Mouse (Mus musculus) kidney, postnatal 14 days (tissue): ENCODE measurements around the gene Aim2.

Experiments used
- DNase-seq: peaks from one replicate; pipeline ENCODE4 v3.0.0; 2022; ENCODE audit warnings: mixed read lengths

Gene Aim2

DNA sequence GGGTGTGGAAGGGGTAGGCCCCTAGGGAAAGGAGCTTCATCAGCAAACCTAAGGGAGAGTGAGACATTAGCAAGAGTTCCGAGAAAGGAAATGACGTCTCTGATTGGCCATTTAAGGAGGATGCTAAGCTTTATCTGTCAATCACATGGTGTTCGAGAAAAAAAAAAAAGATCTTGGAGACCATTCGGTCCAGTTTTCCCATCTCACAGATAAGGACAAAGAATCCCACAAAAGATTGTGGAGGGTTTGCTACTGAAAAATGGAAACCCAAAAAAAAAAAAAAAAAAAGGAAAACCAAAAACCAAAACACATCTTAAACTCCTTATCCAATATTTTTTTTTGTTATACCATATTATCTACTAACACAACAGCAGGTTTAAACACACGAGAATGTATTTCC lies 1.5 kb upstream of the Aim2 start:
- DNase-seq, result no peak

DNA sequence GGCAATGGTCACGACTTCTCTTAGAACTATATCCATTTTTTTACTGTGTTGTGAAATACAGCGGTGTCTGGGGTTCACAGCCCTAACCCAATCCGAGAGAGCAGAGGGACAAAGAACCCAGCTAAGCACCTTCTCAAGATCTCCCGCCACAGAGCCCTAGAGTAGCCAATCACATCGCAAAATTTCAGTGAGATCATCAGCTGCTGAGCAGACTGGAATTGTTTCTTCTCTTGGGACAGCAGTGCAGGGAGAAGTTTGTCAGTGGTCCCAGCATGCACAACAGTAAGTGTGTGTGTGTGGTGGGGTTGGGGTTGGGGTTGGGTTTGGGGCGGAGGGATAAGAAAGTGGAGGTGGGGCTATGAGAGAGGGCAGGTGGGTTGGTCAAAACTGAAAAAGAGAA lies 733 bp upstream of the Aim2 start:
- DNase-seq, result peak; percentile 34

DNA sequence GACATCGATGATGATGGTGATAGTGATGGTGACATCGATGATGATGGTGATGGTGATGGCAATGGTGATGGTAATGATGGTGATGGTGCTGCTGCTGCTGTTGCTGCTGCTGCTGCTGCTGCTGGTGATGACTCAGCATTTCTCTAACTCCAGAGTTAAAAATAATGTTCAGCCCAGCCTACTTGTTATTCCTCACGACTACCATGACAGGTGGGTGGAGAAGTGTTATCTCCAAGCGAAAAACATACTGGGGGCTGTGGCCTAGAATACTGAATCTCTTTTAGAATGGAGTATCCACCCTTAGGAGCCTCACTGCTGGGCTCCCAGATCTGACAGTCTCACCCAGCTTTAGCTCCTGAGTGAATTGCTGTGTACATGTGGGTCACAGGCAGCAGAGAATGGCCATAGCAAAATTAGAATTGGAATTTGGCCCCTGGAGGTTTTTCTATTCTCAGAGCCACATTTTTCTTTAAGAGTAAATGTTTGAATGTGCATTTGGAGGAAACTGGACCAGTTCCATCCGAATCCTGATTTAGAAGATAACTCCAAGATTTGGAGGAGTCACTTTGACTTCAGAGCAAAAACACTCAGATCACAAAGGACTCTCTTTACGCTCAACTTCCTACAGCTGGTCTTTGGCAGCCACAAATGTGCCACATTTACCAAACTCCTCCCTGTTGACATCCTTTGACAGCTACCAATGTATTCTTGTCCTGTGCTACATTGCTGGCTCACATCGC lies 4.6 kb downstream of the Aim2 start:
- no peak for DNase-seq

DNA sequence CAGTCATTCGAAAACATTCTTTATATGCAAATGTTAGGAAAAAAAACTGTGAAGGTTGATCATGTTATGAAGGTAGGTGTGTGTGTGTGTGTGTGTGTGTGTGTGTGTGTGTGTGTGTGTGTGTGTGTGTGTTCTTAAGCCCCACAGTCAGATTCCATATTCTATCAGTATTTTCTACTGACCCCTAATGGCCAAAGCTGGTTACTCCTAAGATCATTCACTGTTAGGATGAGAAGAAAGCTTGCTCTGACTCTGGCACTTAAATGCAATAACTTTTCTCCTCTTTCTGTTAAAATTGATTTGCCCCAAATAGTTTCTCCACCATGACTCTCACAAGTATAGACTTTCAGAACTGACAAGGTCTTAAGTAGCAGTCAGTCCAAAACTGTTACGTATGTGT lies 6.0 kb downstream of the Aim2 start:
- no peak for DNase-seq

DNA sequence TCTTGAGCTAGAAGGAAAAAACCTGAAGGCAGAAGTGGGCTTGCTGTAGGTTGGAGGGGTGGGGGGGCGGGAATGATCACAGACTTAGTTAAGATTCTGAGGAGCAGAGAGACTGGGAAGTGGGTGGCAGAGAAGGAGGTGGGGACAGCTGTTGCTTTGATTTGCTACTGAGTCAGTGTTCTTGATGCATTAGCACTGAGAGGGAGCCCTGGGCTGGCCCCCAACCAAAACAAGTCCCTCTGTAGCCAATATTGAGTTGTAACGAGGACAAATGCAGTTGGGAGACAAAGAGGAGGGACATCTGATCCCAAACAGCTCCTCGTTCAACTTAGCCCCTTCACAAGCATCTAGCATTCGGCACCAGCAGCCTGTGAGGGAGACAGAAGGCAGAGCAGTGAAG lies 7.1 kb downstream of the Aim2 start:
- no peak for DNase-seq

DNA sequence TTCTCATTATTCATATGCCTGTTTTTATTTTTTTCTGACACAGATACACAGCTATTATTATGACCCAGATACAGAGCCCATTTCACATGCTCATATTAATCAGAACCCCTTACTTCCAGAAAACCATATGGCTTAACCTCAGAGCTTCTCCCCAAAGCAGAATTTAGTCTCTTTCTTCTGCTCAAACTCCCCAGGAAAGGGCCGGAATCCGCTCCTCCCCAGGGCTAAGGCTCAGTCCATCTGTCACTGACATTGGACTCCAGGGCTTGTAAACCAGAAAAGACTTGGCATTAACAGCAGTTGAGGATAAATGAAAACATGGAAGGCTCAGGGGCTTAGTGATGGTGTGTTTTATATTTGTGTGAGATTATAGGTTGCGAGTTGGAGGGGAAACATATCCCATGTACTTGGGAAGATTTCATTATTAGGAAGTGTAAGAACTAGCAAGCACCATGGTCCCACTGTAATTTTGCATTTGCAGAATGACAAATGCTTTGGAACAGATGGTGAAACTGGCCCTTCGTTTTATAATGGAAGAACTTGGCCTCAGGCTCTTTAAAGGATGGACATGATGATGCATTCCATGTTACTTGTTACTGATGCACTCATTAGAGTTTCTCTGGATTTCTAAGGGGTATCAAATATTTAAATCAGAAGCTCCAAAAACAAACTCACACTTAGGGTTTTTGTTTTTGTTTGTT lies 9.1 kb downstream of the Aim2 start:
- no peak for DNase-seq

DNA sequence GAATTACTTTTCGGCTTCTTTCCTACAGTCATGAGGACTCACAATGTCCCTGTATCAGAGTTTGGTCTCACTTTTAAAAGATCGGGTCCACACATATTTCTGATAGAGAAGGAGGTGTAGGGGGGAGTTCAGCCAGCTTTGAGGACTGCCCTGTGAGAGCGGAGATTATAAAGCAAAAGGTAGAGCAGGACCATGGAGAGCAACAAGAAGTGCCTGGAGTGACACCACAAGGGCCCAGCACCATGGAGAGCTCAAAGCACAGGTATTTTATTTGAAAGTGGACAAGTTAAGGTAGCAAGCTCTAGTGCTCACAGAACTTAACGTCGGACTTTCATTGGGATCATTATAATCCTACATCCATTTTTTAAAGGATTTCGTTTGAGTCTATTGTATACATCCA lies 11.0 kb downstream of the Aim2 start:
- DNase-seq, result peak; percentile 73

DNA sequence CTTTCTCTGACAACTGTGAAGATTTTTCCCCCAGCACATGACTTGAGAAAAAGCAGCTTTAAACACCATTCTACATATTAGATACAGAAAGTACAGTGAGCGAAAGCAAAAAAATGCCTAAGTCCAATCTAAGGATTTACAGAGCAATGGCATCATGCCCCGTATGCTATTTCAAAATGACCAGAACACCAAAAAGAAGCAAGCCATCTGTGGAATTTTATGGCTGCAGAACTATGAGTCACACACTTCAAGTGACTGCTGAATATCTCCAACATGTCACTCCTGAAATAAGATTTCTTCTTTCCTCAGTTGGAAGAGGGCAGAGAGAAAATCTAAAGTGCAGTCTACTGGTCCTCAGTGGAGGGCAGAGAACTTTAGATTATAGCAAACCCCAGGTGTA lies 12.8 kb downstream of the Aim2 start:
- DNase-seq, result no peak

DNA sequence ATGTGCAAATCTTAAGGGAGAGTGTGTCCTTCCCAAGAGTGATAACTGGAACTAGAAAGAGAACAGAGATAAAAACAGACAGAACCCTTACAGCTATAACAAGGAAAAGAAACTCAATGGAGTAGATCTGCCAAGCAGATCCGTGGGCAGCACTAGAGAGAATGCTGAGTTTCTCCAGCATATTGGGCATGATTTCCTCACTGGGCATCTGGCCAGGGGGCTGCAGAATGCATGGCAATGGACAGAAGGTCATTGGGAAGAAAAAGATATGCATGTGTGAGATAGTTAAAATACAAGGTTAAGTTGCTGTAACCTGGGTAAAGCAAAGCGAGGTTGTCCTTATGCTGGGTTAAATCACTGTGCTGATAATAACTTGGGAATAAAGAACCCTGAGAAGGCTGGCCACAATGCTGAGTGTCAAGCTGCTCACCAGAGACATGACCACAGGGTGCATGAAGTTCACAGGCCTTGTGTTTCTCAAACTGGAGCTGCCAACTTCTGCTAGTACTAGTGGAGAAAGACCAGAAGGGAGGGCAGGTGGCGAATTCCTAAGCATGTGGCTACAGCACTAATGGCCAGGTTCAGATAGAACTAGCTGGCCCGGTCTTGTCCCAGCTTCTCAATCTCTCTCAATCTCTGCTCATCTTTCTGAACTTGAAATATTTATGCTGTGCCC lies 13.6 kb downstream of the Aim2 start:
- DNase-seq, result no peak

DNA sequence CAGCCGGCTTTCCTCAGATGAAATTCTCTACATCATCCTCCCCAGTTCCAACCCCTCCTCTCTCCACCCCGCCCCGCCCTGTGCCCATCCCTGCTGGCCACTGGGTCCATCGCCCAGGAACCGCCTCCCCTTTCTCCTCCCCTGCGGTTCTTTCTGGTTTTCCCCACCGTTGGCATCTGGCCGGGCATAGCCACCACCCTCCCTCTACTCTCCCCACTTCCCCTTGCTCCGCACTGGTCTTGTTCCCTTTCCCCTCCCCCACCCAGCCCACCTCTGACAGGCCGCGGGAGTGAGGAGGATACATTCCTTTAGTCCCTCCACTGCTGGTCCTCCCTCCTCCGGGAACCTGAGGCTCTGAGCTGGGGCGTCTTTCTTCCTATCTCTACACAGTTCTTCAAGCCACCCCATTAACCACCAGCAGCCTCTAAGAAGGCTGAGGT lies 15.3 kb downstream of the Aim2 start:
- no peak for DNase-seq

DNA sequence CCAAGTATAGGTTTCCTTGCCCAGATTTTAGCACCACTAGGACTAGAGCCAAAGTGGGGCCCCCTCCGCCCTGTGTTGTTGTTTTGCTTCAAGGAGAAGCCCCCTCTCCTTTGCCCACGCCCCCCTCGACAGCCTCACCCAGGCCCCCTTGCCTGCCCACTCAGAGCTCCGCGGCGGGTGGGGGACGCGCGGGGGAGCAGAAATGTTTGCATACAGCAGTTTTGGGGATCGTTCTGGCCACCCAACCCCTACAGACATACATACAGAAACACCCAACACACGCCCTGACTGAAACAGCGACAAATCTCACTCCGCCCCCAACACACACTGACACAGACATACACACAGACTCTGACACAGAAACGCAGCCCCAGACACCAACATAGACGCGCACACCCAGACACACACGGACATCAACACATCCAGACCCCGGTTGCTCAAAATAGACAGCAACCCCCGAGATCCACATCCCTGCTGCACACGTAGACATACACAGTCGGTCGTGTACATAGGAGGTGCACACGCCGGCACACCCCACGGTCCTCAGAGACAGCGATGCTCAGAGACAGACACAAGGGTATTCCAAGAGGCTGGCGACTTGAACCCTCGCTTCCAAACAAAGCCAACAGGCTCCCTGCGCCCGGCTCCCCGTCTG lies 16.1 kb downstream of the Aim2 start:
- DNase-seq, result no peak

DNA sequence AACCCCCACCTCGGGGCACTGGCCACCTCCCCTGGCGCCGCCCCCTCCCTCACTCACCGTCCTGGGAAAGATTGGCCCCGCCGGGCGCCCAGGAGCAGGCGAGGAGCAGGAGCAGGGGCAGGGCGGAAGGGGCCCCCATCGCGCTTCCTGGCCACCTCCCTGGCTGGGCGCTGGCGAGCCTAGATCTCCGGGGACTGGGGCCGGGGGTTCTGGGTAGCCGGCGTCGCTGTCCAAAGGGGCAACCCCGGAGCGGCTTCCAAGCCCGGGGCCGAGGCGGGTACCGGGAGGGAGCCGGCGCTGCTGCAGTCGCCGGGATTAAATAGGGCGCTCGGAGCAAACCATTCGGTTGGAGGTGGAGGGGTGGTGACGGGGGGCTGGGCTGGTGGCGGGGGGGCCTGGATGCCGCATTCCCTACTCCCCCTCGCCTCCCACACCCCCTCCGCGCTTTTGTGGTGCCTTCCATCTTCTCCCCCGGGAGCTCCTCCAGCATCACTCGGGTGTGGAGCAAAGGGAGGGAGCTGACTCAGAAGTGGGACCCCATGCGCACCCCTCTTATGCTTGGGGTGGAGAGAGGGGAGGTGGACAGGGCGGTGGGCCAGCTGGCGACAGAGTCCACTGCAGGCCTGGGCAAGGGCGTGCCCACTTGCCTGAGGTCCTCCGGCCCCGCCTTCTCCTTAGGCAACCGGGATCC lies 16.8 kb downstream of the Aim2 start, which contains the start of gene Cadm3:
Cadm3 (minus strand) TSS at position 340 of the 691 bp plus-strand sequence.
- DNase-seq, result no peak

DNA sequence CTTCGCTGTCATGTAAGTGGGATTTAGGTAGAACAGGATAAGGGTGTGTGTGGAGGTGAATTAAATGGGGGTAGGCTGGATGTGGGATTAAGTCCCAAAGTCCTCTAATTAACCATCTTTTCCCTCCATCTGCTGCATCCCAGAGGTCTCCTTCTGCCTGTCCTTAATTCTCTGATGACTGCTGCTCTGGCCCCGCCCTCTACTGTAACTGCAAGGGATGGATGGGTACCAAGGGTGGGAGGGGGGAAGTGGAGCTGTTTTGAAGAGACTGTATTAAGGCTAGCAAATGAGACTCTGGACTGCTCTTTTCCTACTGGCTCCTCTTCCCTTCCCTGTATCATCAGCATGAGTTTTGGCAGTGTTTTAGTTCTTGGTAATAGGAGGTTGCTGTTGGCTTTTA lies 18.9 kb downstream of the Aim2 start:
- DNase-seq, result no peak

DNA sequence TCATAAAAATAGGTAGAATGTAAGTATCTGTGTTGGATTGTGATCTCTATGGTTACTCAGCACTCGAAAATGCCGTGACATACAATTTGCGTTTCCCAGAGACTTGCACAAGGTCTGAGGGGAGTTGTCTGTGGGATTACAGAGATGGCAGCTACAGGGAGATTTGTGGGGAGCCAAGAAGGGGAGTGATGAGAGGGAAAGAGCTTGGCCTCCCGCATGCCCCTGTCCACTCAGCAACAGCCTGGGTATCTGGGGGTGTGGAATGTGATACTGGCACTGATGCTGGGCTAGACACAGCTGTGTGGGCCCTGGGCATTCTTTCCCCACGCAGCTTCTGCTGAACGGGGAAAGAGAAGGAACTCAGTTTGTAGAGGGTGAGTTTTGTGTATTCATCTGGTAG lies 19.8 kb downstream of the Aim2 start:
- no peak for DNase-seq

DNA sequence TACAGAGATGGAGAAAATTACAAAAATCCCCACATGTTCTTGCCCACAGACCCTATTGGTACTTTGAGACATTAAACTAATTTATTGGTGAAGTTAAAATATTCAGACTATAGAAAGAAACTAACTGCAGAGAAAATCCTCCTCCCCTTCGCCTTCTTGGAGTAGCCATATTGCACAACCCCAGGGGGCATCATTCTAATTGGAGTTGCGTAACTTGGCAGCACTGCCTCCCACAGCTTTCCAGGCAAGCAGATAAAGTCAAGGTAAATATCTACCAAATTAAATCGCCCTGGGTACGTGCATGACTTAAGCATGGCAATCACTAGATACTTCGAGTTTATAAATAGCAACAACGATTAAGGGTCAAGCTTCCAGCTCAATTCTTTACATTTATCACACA lies 20.9 kb downstream of the Aim2 start:
- no peak for DNase-seq

DNA sequence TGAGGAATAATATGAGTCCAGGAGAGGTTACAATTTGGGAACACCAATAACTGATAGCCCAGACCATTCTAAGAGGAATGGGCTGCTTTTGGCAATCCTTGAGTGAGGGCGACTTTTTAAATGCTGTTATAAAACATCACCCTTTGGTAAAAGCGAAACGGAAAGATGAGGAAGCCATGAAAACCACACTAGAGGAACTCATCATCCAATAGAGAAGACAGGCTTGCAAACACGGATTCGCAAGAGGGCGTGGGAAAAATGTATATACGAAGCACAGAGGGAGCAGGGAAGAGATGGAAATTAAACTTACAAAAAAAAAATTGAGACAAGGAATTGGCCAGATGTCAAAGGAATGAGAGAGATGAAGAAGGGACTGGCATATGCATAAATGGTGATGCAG lies 23.3 kb downstream of the Aim2 start:
- no peak for DNase-seq

DNA sequence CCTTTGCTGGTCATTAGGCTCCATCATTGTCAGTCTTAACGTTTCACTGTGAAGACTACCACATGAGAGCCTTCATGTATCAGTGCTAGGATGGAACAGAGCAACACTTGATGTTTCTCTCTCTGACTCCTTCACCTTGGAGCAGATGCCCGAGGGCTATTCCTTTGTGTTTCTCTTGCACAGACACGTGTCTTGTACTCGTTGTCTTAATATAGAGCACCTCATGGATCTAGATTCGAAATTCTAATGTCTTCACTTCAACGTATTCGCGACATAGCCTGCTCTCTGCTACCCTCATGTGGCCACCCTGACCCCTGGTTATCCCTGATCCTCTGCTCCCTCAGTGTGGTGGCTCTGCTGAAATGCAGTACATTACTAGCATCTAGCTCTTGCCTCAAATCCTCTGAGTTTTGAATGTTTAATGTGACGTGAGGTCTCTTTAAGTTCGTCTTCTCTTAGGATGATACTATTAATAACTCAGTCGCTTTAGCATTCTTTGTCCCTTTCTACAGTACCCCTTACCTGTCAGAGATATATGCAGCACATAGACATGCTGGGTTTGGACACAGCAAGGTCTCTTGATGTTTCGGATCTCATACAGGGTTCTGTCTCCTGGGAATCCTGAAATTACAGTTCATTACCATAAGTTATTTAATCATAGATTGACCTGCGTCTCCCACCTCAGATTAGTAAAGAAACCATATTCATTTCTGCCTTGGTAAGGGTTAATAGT lies 26.9 kb downstream of the Aim2 start:
- peak; percentile 16 for DNase-seq

DNA sequence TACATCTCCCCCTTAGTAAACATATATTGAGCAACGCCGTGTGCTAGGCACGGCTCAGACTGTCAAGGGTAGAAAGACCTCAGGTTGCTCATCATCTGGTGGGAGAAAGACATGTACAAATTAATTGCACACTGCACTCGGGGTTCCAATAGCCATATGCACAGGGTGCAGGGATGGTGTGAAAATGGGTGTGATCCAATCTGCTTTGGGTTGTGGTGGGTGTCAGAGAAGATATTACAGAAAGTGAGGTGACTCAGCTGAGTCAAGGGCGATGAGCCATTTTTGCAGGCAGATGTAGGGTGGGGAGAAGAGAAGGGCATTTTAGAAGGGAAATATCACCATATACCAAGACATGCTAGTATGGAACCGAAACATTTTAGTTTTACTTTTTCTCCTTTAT lies 30.8 kb downstream of the Aim2 start:
- DNase-seq, result no peak

DNA sequence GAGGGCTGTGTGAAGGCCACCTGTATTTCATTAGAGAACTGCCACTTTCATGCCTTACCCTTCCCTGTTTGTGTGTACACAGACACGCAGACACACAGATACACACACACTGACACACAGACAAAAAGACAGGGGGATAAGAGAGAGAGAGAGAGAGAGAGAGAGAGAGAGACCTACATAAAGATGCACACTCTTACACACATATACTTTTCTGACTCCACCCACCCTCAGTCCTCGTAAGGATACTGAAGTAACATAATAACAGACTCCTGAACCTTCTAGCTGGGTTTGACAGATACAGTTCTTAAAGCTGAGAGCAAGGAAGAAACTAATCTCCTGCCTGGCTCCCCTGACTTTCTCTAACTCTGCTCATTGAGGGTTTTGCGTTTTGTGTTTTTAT lies 38.8 kb downstream of the Aim2 start:
- no peak for DNase-seq

DNA sequence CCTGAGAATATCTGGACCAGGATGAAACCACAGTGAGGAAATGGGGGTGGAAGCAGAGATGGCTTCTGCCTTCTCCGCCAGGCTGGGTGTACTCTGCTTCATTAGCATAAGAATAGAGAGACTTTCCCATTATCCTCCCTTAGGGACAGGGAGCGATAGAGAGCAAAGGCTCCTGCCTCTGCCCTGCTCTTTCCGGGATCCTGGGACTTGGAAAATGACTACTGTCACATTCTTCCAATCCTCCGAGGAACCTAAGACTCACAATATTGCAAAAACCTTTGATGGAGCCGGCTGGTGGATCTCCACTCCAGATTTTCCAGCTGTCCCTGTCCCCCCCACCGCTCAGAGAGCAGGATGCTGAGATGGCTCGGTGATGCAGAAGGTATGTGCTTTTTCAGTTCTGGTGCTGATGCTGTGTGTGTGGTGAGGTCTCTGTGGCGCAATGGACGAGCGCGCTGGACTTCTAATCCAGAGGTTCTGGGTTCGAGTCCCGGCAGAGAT lies 39.3 kb downstream of the Aim2 start:
- DNase-seq, result no peak

DNA sequence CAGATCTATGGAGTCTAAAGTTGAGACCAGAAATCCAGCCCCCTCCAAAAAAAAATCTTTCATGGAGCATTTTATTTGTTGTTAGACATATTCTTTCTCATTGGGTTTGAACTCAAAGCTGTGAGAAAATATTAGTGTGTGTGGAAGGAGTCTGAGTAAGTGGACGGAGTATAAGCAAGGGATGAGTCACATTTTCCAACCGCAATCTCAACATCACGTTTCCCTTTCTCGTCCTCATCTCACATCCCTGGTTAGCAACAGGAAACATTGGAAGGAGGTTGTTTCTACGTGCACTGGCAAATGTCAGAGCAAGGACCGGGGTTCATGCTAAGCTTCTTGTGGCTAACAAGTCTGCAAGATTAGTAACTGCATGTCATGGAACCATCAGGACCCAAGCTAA lies 41.1 kb downstream of the Aim2 start:
- DNase-seq, result no peak
